Mouse (Mus musculus): ENCODE measurements around the gene Gm11172.

- no peak for TF ChIP-seq POLR2A (IDR thresholded peaks at IDR 0.05; ENCODE audit: borderline replicate concordance, extremely low read depth, low read depth, low read length)
- TF ChIP-seq CTCF (IDR thresholded peaks at IDR 0.05; ENCODE audit: insufficient read depth, low read length) = no peak
These were observed 29.7 kb downstream of the Gm11172 start for GRCm38 (mm10) chr16:10842282-10842855.
